Mouse (Mus musculus): ENCODE results near the gene Efcab3. TPM values are rescaled to one million over a fixed set of nuclear protein-coding genes. Genes with fewer than 3 reads are reported as not detected.

Efcab3 gene
- total RNA-seq, 1 experiment from 2014 or later, result not detected

DNA sequence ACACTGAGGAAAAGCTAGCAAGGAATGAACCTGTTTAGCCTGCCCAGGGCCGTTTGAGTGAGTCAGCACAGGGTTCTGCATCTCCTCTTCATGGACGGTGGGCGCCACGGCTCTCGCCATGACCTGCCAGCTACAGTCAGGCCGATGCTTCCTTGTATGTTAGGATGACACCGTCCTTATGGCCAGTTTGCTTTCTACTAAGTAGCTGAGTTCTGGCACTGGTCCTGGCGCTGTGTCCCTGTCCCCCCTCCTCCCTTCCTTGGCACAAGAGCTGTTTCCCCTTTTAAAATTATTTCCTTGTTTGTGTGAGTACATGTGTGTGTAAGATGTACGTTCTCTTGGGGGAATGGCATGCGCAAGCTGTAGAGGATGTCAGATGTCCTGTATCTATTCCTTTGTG lies 81.8 kb downstream of the Efcab3 start:
- no peak for ATAC-seq (replicated peaks; ENCODE audit: low read depth, poor library complexity, severe bottlenecking)

- ATAC-seq (replicated peaks; ENCODE audit: low read depth, poor library complexity, severe bottlenecking), result no peak
Observed at GRCm38 (mm10) chr11:105146593-105146992, 83.2 kb downstream of the Efcab3 start, which contains the start of gene Gm10842. Gene Gm10842, plus strand, starts transcription at chr11:105146893.

GRCm38 (mm10) chr11:105149353-105149752 lies 86.0 kb downstream of the Efcab3 start:
- no peak for ATAC-seq (replicated peaks; ENCODE audit: low read depth, poor library complexity, severe bottlenecking)

DNA sequence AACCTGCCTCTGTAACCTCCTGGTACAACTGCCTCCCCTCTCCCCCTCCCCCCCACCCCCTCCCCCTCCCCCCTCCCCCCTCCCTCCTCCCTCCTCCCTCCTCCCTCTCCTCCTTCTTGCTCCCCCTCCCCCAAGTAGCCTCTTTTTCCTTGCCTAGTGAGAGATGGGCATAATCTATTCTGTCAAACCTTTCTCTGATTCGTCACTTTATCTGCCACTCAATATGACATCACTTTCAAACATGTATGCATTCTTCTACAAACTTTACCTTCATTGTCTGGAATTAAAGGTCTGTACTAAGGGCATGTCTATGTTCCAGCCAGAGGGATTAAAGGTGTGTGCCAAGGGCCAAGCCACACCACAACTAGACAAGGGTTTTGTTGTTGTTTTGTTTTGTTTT lies 86.4 kb downstream of the Efcab3 start:
- no peak for ATAC-seq (replicated peaks; ENCODE audit: low read depth, poor library complexity, severe bottlenecking)

GRCm38 (mm10) chr11:105150691-105151090 lies 87.3 kb downstream of the Efcab3 start:
- no peak for ATAC-seq (replicated peaks; ENCODE audit: low read depth, poor library complexity, severe bottlenecking)

DNA sequence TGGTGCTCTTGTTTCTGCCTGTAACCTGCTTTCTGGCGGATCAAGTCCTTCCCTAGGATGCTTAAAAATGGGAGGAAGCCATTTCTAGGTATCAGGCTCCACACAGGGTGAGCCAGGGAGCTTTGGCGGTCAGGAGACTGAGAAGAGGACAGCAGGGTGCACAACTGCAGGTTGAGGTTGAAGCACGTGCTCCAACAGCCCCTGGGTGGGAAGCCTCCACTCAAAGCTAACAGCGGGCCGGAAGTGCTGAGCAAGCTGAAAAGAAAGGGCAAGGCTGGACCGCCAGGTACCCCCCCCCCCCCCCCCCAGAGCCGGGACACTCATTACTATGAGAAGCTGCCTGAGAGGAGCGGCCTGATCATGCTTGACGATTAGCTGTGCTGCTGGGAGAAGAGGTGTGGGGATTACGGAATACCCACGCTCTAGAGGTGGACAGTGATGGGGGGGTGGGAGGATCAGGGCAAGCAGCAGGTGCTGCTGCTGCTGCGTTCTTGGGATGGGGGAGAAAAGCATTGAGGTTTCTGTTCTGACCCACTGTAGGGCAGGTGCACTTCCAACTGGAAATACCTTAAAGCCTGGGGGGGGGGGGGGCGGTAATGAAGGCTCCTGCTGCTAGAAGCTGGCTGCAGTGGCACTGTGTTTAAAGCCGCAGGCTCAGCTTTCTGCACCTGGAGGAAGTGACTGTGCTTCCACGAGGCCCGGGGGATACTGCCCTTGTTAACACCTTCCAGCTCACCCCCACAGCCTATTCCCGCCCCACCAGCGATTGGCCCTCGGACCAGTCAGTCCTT lies 88.0 kb downstream of the Efcab3 start:
- ATAC-seq (replicated peaks; ENCODE audit: low read depth, poor library complexity, severe bottlenecking), result 0 out of 2 replicates have a peak, but pooled peaks have one; percentile 23

- no peak for ATAC-seq (replicated peaks; ENCODE audit: low read depth, poor library complexity, severe bottlenecking)
Observed at GRCm38 (mm10) chr11:105152017-105152300, 88.6 kb downstream of the Efcab3 start.

GRCm38 (mm10) chr11:105152357-105152899 lies 89.0 kb downstream of the Efcab3 start:
- peak; percentile 54 for ATAC-seq (replicated peaks; ENCODE audit: low read depth, poor library complexity, severe bottlenecking)

DNA sequence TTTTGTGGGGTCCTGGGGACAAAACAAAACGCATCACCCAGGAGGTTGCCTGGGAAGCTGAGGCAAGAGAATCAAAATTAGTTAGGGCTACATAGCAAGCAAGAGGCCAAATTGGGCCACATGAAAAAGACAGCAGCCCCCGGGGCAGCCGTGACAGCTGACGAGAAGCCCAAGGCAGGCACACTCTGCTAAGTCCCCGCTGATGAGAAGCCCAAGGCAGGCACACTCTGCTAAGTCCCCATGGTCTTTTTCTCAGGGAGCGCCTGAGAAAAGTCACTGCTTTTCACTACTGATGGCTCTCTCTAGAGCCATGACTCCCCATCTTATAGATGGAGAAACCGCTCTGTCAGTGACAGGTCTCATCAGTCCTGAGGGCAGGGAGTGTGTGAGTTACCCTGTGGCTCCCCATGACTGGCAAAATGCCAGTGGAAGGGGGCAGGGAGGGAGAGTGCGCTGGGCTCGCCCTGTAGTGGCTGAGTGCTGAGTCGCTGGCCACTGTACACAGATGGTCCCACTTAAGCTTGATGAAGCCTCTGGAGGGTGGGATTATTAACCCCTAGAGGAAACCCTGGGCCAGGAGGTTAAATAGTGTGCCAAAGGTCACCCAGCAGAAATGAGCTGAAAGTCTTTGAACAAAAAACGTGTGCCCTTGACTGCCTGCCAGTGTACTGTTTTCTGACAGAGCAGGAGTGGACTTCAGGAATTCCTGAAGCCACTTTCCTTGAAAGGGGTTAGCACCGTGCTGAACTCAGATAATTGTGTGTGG lies 89.9 kb downstream of the Efcab3 start:
- ATAC-seq (replicated peaks; ENCODE audit: low read depth, poor library complexity, severe bottlenecking), result peak; percentile 27; the same call in 1 of the 2 replicates

- ATAC-seq (replicated peaks; ENCODE audit: low read depth, poor library complexity, severe bottlenecking), result no peak
Observed at GRCm38 (mm10) chr11:105155915-105156314, 92.5 kb downstream of the Efcab3 start.

- ATAC-seq (replicated peaks; ENCODE audit: low read depth, poor library complexity, severe bottlenecking), result no peak
Observed at GRCm38 (mm10) chr11:105156748-105157267, 93.4 kb downstream of the Efcab3 start.

DNA sequence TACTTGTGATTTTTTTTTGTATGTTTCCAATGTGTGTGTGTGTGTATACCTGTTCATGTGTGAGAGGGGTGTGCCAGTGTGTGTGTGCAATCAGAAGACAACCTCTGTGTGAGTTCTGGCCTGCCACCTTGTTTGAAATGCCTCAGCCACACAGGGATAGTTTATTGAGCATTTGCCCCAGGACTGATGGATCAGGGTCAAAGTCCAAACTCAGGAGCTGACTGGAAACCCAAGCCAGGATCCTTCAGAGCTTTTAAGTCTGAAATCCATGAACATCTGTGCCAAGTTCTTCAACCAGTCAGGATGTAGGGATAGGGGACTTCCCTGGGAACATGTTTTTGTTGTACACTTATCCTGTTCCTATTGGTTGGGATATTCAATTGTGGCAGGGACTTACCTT lies 94.7 kb downstream of the Efcab3 start:
- no peak for ATAC-seq (replicated peaks; ENCODE audit: low read depth, poor library complexity, severe bottlenecking)

DNA sequence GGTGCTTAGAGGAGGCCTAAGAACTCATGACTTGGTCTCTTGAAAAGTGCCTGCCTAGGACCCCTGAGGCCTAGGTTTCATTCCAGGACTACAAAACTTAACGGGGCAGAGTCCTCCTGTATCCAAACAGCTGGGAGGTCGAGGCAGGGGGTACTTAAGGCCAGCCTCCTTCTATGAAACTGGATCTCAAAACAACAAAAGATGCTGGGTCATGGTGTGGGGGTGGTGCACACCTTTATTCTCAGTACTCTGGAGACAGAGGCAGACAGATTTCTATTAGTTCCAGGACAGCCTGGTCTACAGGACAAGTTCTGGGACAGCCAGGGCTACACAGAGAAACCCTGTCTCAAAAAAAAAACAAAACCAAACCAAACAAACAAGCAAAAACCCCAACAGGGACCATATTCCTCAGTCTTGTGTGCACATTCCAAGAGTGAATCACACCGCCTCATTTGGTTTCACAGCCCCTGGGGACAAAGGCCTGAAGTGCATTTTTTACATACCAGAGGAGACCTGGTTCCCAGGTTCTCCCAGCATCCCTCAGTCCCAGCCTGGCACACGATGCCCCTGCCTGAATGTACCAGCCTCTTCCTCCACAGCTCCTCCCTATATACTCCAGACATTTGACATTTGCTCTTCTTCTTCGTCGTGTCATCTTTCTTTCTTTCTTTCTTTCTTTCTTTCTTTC lies 96.4 kb downstream of the Efcab3 start:
- ATAC-seq (replicated peaks; ENCODE audit: low read depth, poor library complexity, severe bottlenecking), result no peak

- ATAC-seq (replicated peaks; ENCODE audit: low read depth, poor library complexity, severe bottlenecking), result no peak
Observed at GRCm38 (mm10) chr11:105161411-105161810, 98.0 kb downstream of the Efcab3 start.

GRCm38 (mm10) chr11:105164516-105165510 lies 101.4 kb downstream of the Efcab3 start:
- ATAC-seq (replicated peaks; ENCODE audit: low read depth, poor library complexity, severe bottlenecking), result no peak

DNA sequence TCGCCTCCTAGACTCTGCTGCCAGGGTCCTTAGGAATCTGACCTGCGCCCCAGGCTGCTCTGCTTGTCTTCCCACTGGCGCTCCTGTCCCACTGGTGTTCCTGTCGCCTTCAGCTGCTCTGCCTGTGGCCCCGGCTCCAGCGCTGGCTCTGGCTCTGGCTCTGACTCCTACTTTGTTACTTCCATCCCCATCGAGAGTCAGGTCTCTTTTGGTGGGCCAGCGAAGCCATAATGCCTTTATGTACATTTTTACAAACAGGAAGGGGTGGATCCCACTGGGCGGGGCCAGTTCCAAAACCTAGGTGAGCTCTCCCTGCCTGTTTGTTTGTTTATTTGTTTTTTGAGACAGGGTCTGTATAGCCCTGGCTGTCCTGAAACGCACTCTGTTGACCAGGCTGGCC lies 103.4 kb downstream of the Efcab3 start:
- no peak for ATAC-seq (replicated peaks; ENCODE audit: low read depth, poor library complexity, severe bottlenecking)

Data from common myeloid progenitor, adult 5-6 weeks (primary cell).